Mouse (Mus musculus) hindlimb bud, embryonic 11.5 days (tissue): ENCODE data around the gene Zdhhc16.
"Not testable (repeated sequence)": the region's sequence is repeated elsewhere in the genome, so short reads cannot be mapped to it uniquely, and the experiment has no call there.

ENCODE experiments used
- DNase-seq: peaks from one replicate; pipeline ENCODE4 v3.0.0-alpha.2; 2012; ENCODE audit warnings: low read depth, low spot score; ENCODE audit errors: extremely low spot score

Zdhhc16 gene

DNA sequence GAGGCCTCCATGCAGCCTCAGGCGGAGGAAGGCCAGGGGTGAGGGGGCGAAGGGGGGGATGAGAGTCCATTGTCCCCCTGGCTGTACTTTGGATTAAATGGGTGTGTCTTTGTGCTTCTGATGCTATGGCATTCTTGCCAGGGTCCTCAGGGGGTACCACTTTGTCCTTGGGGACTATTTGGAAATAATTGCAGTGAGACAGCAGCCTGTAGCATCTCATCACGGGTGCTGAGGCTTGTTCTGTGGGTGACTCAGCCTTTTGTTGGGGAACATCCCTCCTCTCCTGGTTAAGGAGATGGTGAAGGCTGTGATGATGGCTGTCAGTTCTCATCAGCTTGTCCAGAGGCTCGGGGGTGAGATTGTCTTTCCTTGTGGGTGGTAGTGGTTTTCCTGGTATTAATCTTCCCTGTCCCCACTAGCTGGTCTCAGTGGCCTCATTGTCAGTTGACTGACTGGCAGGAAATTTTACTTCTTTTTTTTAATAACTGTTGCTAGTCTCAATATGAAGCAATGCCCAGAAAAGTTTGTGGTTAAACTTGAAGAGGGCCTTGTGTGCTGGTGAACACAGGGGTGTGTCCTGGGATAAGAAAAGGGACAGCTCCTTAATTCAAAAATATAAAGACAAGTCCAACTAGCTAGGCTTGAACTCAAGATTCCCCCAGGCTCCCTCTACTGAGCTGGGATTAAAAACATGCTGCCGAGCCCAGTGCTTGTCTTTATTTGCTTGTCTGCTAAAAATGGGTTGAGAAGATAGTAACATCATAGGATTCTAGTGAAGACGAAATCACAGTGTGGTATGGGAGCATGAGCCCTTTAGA, 19.3 kb upstream of the Zdhhc16 start:
- DNase-seq, result no peak

DNA sequence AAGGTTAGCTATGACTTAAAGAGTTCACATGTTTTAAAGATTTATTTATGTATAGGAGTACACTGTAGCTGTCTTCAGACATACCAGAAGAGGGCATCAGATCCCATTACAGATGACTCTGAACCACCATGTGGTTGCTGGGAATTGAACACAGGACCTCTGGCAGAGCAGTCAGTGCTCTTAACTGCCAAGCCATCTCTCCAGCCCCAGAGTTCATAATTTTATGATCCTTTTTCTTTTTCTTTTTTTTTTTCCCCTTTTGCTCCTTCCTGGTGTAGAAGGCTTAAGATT, 18.7 kb upstream of the Zdhhc16 start:
- DNase-seq, result not testable (repeated sequence)

DNA sequence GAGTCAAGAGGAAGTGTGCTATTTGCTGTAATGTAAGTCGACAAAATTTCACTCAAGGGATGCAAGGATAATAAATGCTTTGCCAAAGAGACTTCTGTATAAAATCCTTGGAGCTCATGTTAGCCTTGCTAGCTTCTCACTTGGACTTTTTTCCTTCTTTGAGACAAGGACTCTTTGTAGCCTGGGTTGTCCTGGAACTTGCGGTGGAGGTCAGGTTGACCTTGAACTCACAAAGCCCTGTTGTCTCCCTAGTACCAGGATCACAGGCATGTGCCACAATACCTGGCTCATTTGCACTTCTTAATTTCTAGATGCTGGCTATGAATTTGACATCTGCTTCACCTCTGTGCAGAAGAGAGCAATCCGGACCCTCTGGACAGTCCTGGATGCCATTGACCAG, 18.0 kb upstream of the Zdhhc16 start:
- DNase-seq, result no peak

DNA sequence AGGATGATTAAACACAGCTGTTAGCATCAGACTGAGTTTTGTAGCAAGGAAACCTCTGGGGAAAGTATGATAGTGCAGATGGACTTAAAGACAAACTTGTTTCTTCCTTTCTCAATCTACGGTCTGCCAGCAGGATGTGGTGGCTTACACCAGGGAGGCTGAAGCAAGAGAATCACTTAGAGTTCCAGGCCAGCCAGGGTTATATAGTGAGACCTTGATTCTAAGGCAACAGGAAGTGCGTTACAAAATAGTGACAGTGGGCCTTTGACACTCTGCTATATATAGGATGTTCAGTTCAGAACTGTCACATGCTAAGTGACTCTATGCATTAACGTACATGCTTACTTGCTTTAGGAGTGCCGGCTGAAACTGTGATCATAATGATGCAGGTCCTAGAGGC, 16.4 kb upstream of the Zdhhc16 start:
- DNase-seq, result no peak

DNA sequence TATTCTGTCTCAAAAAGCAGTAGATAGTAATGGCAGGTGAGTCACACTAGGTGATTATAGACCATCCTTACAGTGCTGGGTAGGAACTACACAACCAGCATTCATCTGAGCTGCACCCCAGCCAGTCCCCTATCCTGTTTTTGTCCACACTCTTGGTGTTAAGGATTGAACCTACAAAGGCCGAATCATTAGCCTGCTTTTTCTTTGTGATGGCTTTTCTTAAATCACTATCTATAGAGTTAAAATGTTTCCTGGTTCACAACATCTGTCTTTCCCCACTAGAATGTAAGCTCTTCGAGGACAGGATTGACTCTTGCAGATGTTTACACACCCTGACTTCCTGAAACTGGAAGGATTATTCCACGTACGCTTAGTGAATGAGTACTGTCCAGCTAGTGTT, 13.8 kb upstream of the Zdhhc16 start:
- DNase-seq, result no peak

DNA sequence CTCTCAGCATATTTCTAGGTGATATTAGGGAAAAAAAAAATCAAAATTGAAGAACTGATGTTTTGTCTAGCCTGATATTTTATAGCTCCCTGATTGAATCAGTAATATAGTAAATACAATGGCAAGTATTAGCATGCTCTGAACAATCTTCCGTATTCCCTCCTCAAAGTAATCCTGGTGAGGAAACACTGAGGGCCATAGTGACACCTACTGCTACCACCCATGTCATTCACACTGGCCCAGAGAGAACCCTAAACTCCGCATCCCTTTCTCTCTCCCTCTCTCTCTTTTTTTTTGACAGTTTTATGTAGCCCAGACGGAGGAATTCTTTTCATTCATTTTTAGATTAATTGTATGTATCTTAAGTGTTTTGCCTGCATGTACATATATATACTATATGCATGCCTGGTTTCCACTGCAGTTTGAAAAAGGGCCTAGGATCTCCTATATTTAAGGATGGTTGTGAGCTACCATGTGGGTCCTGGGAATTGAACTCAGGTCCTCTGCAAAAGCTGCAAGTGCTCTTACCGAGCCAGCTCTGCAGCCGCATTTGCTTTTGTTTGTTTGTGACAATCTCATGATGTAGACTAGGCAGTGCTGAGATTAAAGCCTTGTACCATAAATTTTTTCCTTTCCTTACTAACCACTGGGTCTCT, 12.7 kb upstream of the Zdhhc16 start:
- no peak for DNase-seq

DNA sequence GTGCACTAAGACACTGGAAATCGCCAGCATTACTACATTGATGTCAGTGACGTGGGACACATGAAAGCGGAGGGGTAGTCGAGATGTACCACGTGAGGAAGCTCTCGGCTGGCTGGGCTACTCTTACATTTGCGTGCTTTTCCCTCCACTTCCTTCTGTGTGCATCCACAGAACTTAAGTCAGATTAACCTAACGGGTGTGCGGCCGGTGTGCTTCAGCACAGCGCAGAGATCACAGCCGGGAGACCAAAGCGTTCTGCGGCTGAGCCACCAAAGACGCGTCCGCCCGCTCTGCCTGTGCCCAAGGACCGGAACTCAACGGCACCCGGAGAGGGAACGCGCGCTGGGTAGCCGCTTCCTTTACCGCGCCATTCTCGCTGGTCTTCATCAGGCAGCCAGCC, 594 bp upstream of the Zdhhc16 start:
- DNase-seq, result no peak

DNA sequence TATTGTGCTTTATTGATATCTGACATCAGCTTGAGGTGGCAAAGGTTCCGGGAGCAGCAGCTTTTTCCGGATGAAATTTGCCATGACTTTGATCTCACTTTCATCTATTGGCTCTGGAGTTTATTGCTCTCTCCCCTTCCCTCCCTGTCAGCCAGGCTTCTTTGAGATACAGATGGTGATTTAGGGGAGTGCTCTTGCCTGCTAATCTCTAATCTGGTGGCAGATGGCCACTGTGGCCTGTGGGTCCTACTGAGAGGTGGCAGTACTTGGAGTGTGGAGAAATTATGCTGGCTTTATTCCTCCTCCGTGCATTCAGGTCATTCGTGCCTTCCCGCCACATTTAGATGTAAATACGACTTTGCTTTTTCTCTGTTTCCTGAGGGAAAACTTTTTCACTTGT, 844 bp downstream of the Zdhhc16 start:
- DNase-seq, result no peak

DNA sequence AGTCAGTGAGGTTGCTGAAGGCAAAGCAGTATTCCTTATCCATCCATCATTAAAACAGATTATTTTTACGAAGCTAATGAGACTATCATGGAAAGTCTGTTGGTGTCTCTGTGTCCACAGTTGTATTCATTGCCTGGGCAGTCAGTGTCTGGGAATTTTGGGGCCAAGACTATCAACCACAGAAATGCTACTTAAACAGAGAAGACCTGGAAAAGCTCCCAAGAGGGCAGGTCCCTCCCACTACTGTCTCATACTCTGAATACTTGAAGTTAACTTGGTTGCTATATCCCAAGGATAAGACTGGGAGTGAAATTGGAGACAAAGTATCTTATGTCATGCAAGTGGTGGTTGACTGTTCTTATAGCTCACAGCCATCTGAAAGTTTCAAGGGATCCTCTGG, 2.6 kb downstream of the Zdhhc16 start:
- no peak for DNase-seq

DNA sequence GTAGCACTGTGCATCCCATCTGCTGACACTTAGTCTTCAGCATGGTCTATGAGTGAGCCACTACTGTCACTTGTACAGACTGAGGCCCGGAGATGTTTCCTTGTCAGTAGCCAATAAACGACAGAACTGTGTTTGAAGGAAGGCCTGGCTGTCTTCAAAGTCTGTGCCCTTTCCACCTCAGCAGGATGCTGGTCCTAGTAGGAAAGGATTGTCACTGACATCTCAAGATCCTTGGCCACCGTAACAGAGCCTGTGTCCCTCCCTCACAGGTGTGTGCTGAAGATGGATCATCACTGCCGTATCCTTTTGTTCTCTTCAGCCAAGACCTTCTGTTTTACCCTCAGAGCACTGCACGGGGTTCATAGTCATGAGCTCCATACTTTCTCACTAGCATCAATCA, 5.3 kb downstream of the Zdhhc16 start:
- DNase-seq, result no peak

DNA sequence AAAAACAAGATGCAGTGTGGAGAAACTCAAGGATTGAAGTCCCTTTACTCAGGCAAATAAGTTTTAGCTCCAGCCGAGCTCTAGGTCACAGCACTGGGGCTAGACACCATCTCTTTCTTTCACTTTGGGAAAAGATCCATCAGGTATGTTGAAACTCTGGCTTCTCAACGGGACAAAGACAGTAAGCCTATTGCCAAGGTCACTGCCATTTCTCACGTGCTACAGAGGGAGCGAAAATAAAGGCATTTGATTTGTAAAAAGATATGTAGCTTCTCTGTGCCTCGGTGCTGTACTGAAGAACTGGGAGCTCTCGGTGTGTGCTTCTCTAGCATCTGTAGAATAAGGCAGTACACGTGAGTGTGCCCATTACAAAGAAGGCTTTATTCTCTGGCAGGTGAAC, 10.6 kb downstream of the Zdhhc16 start:
- no peak for DNase-seq

DNA sequence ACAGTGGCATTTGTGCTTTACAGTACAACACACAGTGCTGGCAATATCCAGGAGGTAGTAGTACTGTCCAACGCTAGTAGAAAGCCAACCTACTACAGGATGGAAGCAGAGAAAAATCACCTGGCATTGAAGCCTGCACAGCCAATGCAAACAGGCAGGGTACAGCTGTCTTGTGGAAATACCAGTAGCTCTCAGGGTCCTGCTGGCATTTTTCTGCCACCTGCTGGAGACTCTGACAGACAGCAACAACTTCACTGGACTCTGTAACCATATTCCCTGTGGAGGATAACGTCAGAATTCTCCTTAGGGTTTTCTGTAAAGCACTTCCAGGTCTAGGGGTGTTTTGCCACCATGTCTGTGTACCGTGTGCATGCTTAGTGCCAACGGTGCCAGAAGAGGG, 19.0 kb downstream of the Zdhhc16 start:
- no peak for DNase-seq

DNA sequence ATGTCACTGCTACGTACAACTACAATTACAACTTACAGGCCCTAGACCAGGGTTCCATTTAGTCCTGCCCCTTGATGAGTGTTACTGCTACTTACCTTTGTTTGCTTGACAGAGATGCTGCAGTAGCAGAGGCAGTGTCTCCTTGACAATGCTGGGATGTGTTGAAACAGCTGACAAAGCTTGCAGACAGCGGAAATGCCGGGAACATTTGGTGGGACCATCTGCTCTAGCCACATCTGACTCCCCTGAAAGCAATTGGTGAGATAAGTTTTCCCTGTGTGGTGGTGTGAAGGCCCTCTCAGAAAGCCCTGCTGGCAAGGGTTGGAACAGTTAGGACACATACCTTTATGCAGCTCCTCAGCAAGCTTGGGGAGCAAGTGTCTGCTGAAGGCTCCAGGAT, 20.3 kb downstream of the Zdhhc16 start:
- DNase-seq, result no peak

DNA sequence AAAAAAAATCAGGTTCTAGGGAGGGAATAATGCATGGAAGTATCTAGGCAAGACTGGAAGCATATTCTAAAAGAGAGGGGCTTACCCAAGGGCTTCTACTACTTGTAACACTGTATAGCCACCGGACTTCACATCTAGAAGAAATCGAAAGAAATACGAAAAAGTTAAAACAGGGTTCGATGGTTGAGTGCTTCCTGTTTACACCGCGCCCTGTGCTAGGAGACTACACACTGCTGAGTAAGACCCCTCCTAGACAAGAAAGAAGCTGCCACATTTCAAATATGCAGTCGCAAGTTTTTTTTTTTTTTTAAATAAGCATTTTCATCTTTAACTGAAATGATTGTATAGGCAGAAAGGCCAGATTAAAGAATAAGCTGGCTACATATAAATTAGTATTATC, 36.3 kb downstream of the Zdhhc16 start:
- DNase-seq, result no peak

DNA sequence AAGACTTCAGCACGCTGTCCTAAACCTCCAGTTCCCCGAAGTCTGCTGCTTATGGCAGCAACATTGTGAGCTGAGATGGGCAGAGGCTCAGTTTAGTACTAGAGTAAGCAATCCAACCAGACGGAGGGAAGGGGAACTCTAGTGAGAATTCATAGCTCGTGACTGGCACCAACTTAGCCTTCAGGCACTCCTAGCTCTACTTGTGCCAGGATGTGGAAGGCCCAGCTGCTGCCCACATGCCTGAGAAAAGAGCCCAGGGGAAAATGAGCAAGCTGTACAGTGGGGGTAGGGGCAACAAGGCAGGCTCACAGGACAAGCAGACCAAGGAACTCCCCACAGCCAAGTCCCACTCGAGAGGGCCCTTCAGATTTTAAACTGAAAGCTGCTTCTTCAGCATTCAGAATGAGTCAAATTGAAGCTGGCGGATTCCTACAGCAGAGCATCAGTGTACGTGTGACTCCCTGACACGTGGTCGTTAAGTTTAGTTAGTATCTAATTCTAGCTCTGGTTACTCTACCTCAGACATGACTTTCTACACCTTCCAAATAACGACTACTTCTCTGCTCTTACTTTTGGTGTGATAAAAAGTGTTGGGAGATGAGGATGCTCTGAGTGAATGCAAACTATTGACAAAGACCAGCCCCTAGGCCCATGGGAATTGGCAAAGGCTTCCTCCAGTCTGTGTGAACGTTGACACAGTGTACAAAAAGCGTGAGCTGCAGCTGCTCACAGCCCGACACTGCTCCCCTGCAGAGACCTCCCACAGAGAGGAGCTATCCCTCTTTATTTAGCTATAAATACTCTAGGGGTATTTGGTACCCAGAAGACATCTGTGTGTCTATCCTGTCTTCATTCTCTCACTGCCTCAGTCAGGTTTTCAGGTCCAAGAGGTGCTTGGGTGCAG, 40.9 kb downstream of the Zdhhc16 start:
- no peak for DNase-seq

DNA sequence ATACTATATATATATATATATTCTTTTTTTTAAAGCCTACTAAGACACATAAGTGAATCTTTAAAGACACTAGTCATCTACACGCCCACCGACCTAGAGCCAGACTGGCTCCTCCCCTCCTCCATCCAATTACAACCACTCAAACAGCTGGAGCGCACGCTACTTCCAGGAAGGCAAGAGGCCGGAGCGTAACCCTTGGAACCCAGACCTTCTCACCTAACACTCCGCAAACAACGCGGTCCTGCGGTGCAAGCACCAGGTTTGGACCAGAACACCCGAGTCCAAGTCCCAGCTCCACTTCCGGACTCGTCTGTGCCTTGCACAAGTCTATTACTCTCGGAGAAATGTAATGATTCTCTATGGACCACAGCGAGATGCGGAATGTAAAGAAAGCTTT, 47.1 kb downstream of the Zdhhc16 start:
- DNase-seq, result no peak

DNA sequence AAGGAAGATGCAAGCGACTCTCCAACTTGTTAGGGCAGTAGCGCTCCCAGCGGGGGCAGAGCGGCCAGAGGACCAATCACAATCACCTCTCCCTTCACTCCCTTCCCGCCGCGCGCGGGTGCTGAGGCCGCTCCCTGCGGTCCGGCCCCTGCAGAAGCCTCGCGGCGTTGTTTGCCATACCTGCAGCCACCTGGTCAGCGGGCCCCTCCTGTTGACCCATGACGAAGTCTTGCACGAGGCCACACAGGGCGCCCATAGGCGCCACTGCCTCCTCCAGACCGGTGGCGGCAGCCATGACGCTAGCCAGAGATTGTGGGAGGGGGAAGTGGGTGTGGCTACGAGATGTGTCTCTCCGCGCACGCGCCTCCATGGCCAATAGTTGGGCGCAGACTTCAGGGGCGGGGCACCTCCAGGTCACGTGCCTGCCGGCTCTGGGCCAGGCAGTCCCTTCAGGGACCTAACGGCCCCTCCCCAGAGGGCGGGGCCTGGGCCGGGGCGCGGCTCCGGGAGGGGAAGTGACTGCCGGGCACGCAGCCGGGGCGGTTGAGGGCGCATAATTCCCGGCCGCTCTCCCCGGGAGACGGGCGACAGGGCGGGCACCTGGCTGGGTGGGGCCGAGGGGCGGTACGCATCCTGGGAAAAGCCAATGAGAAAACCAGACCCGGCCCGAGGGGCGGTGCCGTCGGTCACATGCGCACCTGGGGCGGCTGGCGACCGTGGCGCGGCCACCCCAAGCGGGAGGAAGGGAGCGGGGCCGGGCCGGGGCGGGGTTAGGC, 47.7 kb downstream of the Zdhhc16 start, which contains the start of gene Mms19:
Gene Mms19, minus strand, starts transcription at position 339 of the 776 bp plus-strand sequence.
- peak; percentile 87 for DNase-seq

DNA sequence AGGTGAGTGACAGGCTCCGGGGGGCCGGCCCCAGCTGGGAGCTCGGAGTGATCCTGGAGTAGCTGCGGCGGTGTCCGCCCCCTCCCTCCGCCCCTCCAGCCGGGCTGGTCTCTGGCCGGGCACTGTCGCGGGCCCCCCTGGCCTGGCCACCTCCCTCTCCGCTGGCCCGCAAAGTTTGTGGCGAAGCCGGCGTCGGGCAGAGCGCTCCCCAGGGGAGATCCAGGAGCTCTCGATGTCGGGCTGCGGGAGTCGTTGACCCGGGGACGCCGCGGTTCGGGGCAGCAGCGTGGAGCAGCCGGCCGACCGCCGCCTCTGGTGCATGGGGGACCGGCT, 48.3 kb downstream of the Zdhhc16 start, which contains the start of gene Ubtd1:
Gene Ubtd1, plus strand, starts transcription at position 169 of the 333 bp plus-strand sequence.
- DNase-seq, result no peak

DNA sequence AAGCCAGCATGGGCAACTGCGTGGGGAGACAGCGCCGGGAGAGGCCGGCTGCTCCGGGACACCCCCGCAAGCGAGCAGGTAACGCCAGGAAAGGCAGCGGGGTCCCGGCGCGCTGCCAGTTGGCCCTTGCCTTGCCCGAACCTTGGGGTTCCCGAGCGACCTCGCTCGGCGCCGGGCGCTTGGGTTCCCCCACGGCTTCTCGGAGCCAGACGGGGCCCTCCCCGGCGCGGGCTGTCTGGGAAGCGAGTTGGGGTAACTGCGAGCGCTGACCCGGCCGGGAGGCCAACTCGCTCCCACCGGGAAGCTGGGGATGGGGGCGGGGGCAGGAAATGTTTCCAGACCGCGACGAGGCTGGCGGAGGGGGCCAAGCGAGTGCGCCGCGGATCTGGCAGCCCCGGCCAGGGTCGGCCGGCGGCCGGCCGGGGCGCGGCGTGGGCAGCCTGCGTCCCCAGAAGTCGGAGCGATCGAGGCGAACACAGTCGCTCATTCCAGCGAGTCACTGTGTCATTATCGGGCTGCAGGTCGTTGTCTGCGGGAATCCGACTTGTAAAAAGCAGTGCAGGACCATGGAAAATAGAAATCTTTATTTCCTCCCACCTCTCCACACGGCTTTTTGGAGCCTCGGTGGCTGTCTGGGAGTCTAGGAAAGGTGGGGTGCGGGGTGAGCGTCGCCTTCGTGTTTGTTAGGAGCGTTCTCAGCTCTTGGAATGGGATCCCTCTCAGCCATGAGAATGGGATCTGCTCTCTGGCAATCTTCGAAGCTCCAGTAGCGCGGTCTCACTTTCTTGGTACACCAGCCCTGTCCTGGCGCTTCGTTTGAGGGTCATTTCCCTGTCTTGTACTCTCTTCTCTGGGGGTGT, 48.9 kb downstream of the Zdhhc16 start:
- no peak for DNase-seq

DNA sequence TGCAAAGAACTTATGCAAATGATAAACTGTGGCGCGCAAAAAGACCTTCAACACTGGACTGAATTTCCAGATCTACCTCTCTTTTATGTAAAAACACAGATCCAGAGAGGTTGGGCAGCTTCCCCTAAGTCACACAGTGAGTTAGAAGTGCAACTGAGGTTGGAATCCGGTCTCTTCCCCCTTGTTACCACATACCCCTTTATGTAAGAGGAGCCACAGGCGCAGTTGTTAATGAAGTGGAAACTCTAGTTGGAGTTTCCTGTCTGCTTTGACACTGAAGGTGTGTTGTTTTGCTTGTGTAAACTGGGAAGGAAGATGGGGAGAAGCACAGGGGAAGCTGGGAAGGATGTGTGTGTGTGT, 49.5 kb downstream of the Zdhhc16 start:
- no peak for DNase-seq
